Mouse (Mus musculus): ENCODE data around the gene Nfya.

The Nfya gene

DNA sequence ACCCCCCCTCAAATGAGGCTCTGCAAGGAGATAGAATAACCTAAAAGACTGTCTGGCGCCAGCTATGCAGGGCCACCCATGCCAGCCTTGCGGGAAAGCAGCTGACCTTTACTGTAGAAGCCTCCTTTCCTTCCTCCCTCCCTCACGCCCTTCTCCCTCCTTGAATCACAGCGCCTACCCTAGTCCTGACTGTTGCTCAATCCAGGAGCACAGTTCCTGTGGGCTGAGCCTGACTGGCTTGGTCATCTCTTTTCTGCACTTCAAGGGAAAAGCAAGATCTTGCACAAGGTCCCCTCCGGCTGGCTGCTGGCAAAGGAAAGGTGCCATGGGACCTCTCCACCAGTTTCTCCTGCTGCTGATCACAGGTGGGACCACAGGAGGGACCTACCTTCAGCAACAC, 63.5 kb downstream of the Nfya start, which contains the start of gene Trem2:
Gene Trem2, plus strand, starts transcription at position 171 of the 400 bp plus-strand sequence.
- DNase-seq (ENCODE audit: extremely low spot score, low read depth, low spot score): no peak

DNA sequence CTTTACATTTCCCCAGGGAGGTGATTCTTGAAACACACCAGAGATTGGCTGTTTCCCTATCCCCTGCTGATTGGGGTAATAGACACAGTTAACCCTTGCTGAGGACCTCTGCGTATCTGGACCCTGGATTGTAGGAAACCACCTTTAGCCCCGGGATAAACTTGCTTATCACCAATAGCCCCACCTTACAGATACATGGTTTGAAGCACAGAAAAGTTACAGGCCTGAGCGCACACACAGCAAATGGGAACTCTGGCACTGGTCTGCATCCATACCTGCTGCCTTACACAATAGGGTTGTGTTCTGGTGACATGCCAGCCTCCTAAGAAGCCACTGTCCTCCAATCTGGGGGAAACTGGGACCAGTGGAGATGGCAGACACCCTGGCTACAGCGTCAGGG, 63.9 kb downstream of the Nfya start:
- DNase-seq (ENCODE audit: extremely low spot score, low read depth, low spot score): no peak

DNA sequence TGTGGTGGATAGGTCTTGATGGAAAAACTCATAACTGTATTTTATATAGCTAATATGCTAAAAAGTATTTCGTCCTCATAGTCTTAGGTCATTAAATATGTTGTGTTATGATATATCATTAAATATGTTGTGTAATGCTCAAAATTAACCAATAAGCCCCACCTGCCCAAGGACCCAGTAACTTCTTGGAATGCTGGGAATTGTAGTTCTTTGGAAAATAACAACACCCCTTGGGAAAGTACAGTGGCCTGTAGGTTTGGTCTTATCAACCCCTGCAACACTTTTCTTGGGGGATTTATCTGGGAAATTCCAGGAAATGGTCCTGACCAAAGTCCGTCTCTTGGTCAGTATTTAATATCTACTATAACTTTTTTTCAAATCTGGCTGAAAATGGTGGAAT, 66.6 kb downstream of the Nfya start:
- no peak for DNase-seq (ENCODE audit: extremely low spot score, low read depth, low spot score)

DNA sequence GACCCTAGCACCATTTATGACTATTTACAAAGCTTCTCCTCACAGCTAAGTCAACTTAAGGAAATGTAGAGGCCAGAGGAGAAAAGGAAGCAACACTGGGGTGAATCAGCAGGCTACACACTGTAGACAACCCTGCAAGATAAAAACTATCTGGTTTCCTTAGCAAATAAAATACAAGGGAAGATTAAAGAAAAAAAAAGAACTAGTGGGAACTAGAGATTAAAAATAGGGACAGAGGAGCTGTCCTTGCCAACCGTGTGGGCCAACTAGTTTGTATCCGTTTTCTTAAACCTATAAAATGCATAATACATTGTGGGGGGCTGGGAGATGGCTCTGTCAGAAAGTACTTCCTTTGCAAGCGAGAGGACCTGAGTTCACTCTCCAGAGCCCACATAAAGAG, 67.8 kb downstream of the Nfya start:
- no peak for DNase-seq (ENCODE audit: extremely low spot score, low read depth, low spot score)

DNA sequence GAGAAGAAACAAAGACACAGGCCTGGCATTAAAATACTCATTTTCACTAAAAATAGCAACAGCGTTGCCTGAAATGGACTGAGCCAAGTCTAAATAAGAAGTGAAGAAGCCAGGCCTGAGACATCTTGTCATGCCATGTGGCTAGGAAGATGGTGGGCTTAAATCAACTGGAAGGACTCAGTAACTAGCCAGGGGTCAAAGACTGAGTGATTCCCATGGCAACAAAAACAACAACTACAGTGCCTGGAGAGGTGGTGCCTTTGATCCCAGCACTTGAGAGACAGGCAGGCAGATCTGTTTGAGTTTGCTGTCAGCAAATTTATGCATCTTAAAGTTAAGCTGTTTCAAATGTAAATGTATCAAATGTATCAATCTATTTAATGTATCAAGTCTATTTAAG, 69.4 kb downstream of the Nfya start:
- no peak for DNase-seq (ENCODE audit: extremely low spot score, low read depth, low spot score)

Measured in hindlimb bud, embryonic 11.5 days (tissue).